Mouse (Mus musculus) CH12.LX (cell line): ENCODE measurements around the gene Sult5a1.

Source experiments
- BHLHE40 ChIP-seq: IDR thresholded peaks from 2 replicates; pipeline ENCODE4 v1.6.1; 2011; ENCODE audit warnings: mild to moderate bottlenecking, low read depth, low read length, improper control_type of control experiment
- CHD1 ChIP-seq: IDR thresholded peaks from 2 replicates; pipeline ENCODE4 v1.6.1; 2012; ENCODE audit warnings: low read depth, low read length, improper control_type of control experiment, inconsistent platforms
- CHD2 ChIP-seq: IDR thresholded peaks from 2 replicates; pipeline ENCODE4 v1.6.1; 2011; ENCODE audit warnings: low read length, improper control_type of control experiment
- MAFK ChIP-seq: IDR thresholded peaks from 2 replicates; pipeline ENCODE4 v1.6.1; 2011; ENCODE audit warnings: low read length, improper control_type of control experiment; ENCODE audit not compliant: insufficient replicate concordance
- MAX ChIP-seq: IDR thresholded peaks from 2 replicates; pipeline ENCODE4 v1.6.1; 2011; ENCODE audit warnings: low read length, improper control_type of control experiment
- POLR2A ChIP-seq: IDR thresholded peaks from 2 replicates; pipeline ENCODE4 v1.6.1; 2011; ENCODE audit warnings: low read depth, mild to moderate bottlenecking, improper control_type of control experiment, low read length
- RCOR1 ChIP-seq: conservative IDR thresholded peaks from 2 replicates; pipeline ENCODE4 v1.6.1; 2012; ENCODE audit warnings: low read depth, mild to moderate bottlenecking, inconsistent platforms, low read length, improper control_type of control experiment
- USF2 ChIP-seq: conservative IDR thresholded peaks from 2 replicates; pipeline ENCODE4 v1.6.1; 2011; ENCODE audit warnings: low read depth, low read length, improper control_type of control experiment

DNA sequence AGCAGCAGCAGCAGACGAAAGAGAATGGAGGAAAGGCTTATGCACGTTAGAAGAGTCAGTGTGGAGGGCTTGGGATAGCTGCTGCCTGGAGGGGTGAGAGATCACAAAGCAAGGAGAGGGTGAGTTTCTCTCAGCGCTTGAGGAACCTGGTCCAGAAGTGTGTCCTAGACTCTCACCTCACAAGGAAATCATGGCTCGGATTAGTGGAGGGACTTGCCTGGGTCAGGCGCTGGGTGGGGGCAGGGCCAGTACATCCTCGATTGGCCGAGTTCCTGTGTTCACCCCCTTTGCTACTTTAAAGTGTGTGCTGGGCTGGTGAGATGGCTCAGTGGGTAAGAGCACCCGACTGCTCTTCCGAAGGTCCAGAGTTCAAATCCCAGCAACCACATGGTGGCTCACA is 22.3 kb downstream of the Sult5a1 start:
- TF ChIP-seq MAX (no peak), RCOR1 (no peak), BHLHE40 (no peak), CHD1 (no peak), MAFK (no peak), USF2 (no peak), POLR2A (no peak), CHD2 (no peak)
